Mouse (Mus musculus) megakaryocyte-erythroid progenitor cell, adult 5 weeks (primary cell): Measurements from ENCODE around the gene Gsap. TPM values are rescaled to one million over a fixed set of nuclear protein-coding genes. Genes with fewer than 3 reads are reported as not detected.

Experiments
- polyA plus RNA-seq: library from polyadenylated mRNA; stranded (reverse); fragments of >175 nt; gene quantifications from 2 replicates; pipeline ENCODE4 v1.2.3, GENCODE M21; 2012

Gsap gene
- polyA plus RNA-seq, result 3.6 and 5.0 TPM in 2 replicates

DNA sequence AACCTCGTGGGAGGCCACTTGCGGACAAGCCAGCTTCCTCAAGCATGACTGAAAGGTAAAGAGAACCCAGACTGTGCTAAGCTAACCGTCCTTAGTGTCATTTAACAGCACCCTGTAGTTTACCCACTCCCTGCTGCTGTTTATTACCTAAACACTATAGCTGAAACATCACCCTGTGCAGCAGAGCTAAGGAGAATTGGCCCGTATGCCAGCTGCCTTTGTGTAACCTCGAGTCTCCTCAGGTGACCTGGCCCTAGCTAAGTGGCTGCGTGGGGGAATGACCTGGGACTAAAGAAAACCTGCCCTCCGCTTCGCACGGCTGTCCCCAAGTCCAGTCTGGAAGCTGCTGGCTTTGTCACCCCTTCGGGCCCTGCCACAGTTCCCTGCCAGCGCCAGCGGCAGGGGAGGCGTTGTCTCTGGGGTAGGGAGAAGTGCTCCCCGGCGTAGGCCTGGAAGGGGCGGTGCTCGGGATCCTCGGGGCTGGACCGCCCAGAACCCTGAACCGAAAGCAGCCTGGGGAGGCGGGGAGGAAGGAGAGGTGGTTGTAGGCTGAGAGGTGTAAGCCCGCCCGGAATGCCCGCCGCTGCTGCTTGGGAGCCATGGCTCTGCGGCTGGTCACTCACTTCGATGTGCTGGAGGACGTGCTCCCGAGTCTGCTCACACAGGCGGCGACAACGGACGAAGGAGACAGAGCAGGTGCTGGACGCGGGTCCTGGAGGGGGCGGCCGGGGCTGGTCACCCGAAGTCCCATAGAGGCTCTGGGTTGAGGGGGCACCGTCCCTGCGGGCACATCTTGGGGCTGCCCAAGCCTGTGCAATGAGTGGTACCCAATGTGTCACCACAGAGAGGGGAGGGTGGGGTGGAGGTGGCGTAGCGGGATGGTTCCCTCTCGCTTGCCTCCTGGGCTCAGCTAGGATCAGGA is at the start of gene Gsap:
Gsap (plus strand) TSS at position 492 of the 922 bp plus-strand sequence.

Other genes with a start within 250 kb of the Gsap start
- 11.1 and 17.2 TPM in 2 replicates for gene Rsbn1l, start 229.9 kb upstream of the Gsap start, polyA plus RNA-seq
- 25.5 and 29.8 TPM in 2 replicates for gene Ptpn12, start 130.3 kb upstream of the Gsap start, polyA plus RNA-seq
- 8.3 and 10.9 TPM in 2 replicates for gene Fgl2, start 186.4 kb downstream of the Gsap start, polyA plus RNA-seq
- not detected in 2 replicates for gene Ccdc146, start 238.4 kb downstream of the Gsap start, polyA plus RNA-seq
- 2.6 and 3.1 TPM in 2 replicates for gene Fam185a, start 238.7 kb downstream of the Gsap start, polyA plus RNA-seq